Mouse (Mus musculus) liver, adult (tissue): ENCODE measurements around the gene Olfr94.

ENCODE experiments used
- GATA4 ChIP-seq: IDR thresholded peaks from 2 replicates; pipeline ENCODE4 v1.6.1; 2014; ENCODE audit warnings: mild to moderate bottlenecking, low read length; ENCODE audit not compliant: insufficient replicate concordance

The Olfr94 gene

GRCm38 (mm10) chr17:37193656-37194055, 7.1 kb downstream of the Olfr94 start, which contains the start of gene Ubd:
Ubd (plus strand) TSS chr17:37193892.
- TF ChIP-seq GATA4 = no peak

DNA sequence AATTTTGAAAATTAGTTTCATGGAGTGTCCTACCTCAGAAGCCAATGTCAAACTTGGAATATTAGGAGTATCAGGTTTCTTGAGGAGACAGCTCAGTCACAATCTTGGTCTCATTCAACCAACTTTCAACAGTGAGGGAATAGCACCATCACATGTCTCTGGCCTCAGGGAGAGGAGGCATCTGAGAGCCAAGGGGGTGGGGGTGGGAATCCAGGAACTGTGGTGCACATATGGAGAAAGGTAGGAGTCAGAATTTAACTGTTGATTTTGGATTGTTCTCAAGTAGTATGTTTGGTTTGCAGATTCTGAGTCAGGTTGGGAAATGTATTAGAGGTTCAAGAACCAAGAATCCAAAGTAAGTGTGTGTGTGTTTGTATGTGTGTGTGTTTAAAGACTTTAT, 7.8 kb downstream of the Olfr94 start:
- TF ChIP-seq GATA4 = no peak

GRCm38 (mm10) chr17:37190711-37191110, 10.1 kb downstream of the Olfr94 start:
- no peak for TF ChIP-seq GATA4

GRCm38 (mm10) chr17:37185474-37185873, 15.3 kb downstream of the Olfr94 start:
- no peak for TF ChIP-seq GATA4

DNA sequence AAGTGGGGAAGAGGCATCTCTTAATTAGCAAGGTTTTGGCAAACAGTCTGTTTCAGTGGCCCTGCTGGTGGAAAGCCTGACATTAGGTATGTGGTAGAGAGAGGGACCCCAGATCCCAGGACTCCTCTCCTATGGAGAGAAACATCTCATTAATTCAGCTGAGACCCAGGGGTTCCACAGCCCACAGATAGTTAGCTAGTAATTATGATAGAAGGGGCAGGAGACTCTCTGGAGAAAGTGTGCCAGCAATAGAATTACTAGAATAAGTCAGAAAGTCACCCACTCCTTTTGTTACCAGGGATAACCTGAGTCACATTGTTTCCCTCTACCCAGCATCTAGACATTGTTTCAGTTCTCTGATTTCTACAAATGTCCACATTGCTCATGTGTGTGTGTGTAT, 39.4 kb downstream of the Olfr94 start, which contains the start of gene Olfr93:
Gene Olfr93 (minus strand): TSS at position 101 of the 400 bp plus-strand sequence.
- no peak for TF ChIP-seq GATA4
